Mouse (Mus musculus): Measurements from ENCODE around the gene Macf1.

Macf1 gene

GRCm38 (mm10) chr4:123621732-123622131, 62.4 kb downstream of the Macf1 start:
- Histone ChIP-seq H3K4me3 (replicated peaks; ENCODE audit: low read length) (no peak overlapping the region), H3K27me3 (ENCODE audit: insufficient read depth, low read length) (no peaks in the 10 kb centered on the region), H3K9me3 (ENCODE audit: low read length) (peaks cover 6% of the 10 kb centered on the region; the same call in 1 of the 2 replicates), H3K36me3 (ENCODE audit: insufficient read depth, low read length) (peaks cover 6% of the 10 kb centered on the region; the same call in 1 of the 2 replicates), H3K4me1 (replicated peaks; ENCODE audit: low read depth, low read length) (peaks cover 95% of the 10 kb centered on the region)
- no peak for TF ChIP-seq CTCF (conservative IDR thresholded peaks at IDR 0.05; ENCODE audit: low read length)
- TF ChIP-seq POU5F1 (IDR thresholded peaks at IDR 0.05; ENCODE audit: borderline replicate concordance, low read length): no peak
- no peak for TF ChIP-seq NANOG (IDR thresholded peaks at IDR 0.05; ENCODE audit: borderline replicate concordance, low read length)

- H3K27me3 ChIP-seq (ENCODE audit: insufficient read depth, low read length): no peaks in the 10 kb centered on the region
- H3K9me3 ChIP-seq (ENCODE audit: low read length): peaks cover 6% of the 10 kb centered on the region; the same call in 1 of the 2 replicates
- peaks cover 6% of the 10 kb centered on the region; the same call in 1 of the 2 replicates for H3K36me3 ChIP-seq (ENCODE audit: insufficient read depth, low read length)
- H3K4me3 ChIP-seq (replicated peaks; ENCODE audit: low read length): peak overlapping the region; percentile 33; the same call in 1 of the 2 replicates
- no peak for TF ChIP-seq POU5F1 (IDR thresholded peaks at IDR 0.05; ENCODE audit: borderline replicate concordance, low read length)
- TF ChIP-seq NANOG (IDR thresholded peaks at IDR 0.05; ENCODE audit: borderline replicate concordance, low read length): no peak
- TF ChIP-seq CTCF (conservative IDR thresholded peaks at IDR 0.05; ENCODE audit: low read length): no peak
- H3K4me1 ChIP-seq (replicated peaks; ENCODE audit: low read depth, low read length): peaks cover 99% of the 10 kb centered on the region
These were observed 66.3 kb downstream of the Macf1 start for GRCm38 (mm10) chr4:123617727-123618389.

GRCm38 (mm10) chr4:123616971-123617370, 67.2 kb downstream of the Macf1 start:
- Histone ChIP-seq H3K36me3 (ENCODE audit: insufficient read depth, low read length) (peaks cover 6% of the 10 kb centered on the region; the same call in 1 of the 2 replicates), H3K27me3 (ENCODE audit: insufficient read depth, low read length) (no peaks in the 10 kb centered on the region), H3K4me3 (replicated peaks; ENCODE audit: low read length) (0 out of 2 replicates have a peak overlapping the region, but pooled peaks have one; percentile 33), H3K9me3 (ENCODE audit: low read length) (peaks cover 6% of the 10 kb centered on the region; the same call in 1 of the 2 replicates), H3K4me1 (replicated peaks; ENCODE audit: low read depth, low read length) (peaks cover 98% of the 10 kb centered on the region)
- TF ChIP-seq NANOG (IDR thresholded peaks at IDR 0.05; ENCODE audit: borderline replicate concordance, low read length): no peak
- TF ChIP-seq POU5F1 (IDR thresholded peaks at IDR 0.05; ENCODE audit: borderline replicate concordance, low read length): no peak
- no peak for TF ChIP-seq CTCF (conservative IDR thresholded peaks at IDR 0.05; ENCODE audit: low read length)

GRCm38 (mm10) chr4:123616501-123616900, 67.7 kb downstream of the Macf1 start:
- TF ChIP-seq CTCF (conservative IDR thresholded peaks at IDR 0.05; ENCODE audit: low read length) (no peak), NANOG (IDR thresholded peaks at IDR 0.05; ENCODE audit: borderline replicate concordance, low read length) (no peak), POU5F1 (IDR thresholded peaks at IDR 0.05; ENCODE audit: borderline replicate concordance, low read length) (no peak)
- Histone ChIP-seq H3K9me3 (ENCODE audit: low read length) (peaks cover 6% of the 10 kb centered on the region; the same call in 1 of the 2 replicates), H3K4me1 (replicated peaks; ENCODE audit: low read depth, low read length) (peaks cover 98% of the 10 kb centered on the region), H3K36me3 (ENCODE audit: insufficient read depth, low read length) (peaks cover 6% of the 10 kb centered on the region; the same call in 1 of the 2 replicates), H3K4me3 (replicated peaks; ENCODE audit: low read length) (no peak overlapping the region), H3K27me3 (ENCODE audit: insufficient read depth, low read length) (no peaks in the 10 kb centered on the region)

- H3K4me1 ChIP-seq (replicated peaks; ENCODE audit: low read depth, low read length): peaks cover 98% of the 10 kb centered on the region
- H3K36me3 ChIP-seq (ENCODE audit: insufficient read depth, low read length): peaks cover 4% of the 10 kb centered on the region; the same call in 1 of the 2 replicates
- H3K27me3 ChIP-seq (ENCODE audit: insufficient read depth, low read length): no peaks in the 10 kb centered on the region
- H3K9me3 ChIP-seq (ENCODE audit: low read length): no peaks in the 10 kb centered on the region
- TF ChIP-seq NANOG (IDR thresholded peaks at IDR 0.05; ENCODE audit: borderline replicate concordance, low read length) (no peak), CTCF (conservative IDR thresholded peaks at IDR 0.05; ENCODE audit: low read length) (no peak), POU5F1 (IDR thresholded peaks at IDR 0.05; ENCODE audit: borderline replicate concordance, low read length) (no peak)
- peak overlapping the region; percentile 54 for H3K4me3 ChIP-seq (replicated peaks; ENCODE audit: low read length)
These were observed 70.7 kb downstream of the Macf1 start for GRCm38 (mm10) chr4:123613309-123613947.

- Histone ChIP-seq H3K4me1 (replicated peaks; ENCODE audit: low read depth, low read length) (peaks cover 96% of the 10 kb centered on the region), H3K27me3 (ENCODE audit: insufficient read depth, low read length) (no peaks in the 10 kb centered on the region), H3K4me3 (replicated peaks; ENCODE audit: low read length) (no peak overlapping the region), H3K36me3 (ENCODE audit: insufficient read depth, low read length) (peaks cover 16% of the 10 kb centered on the region), H3K9me3 (ENCODE audit: low read length) (no peaks in the 10 kb centered on the region)
- TF ChIP-seq POU5F1 (IDR thresholded peaks at IDR 0.05; ENCODE audit: borderline replicate concordance, low read length) (no peak), NANOG (IDR thresholded peaks at IDR 0.05; ENCODE audit: borderline replicate concordance, low read length) (no peak), CTCF (conservative IDR thresholded peaks at IDR 0.05; ENCODE audit: low read length) (no peak)
These were observed 72.2 kb downstream of the Macf1 start for GRCm38 (mm10) chr4:123611940-123612339.

- H3K4me1 ChIP-seq (replicated peaks; ENCODE audit: low read depth, low read length): peaks cover 89% of the 10 kb centered on the region
- TF ChIP-seq POU5F1 (IDR thresholded peaks at IDR 0.05; ENCODE audit: borderline replicate concordance, low read length): no peak
- TF ChIP-seq CTCF (conservative IDR thresholded peaks at IDR 0.05; ENCODE audit: low read length): no peak
- no peak for TF ChIP-seq NANOG (IDR thresholded peaks at IDR 0.05; ENCODE audit: borderline replicate concordance, low read length)
- no peaks in the 10 kb centered on the region for H3K9me3 ChIP-seq (ENCODE audit: low read length)
- peaks cover 17% of the 10 kb centered on the region for H3K36me3 ChIP-seq (ENCODE audit: insufficient read depth, low read length)
- H3K4me3 ChIP-seq (replicated peaks; ENCODE audit: low read length): no peak overlapping the region
- H3K27me3 ChIP-seq (ENCODE audit: insufficient read depth, low read length): no peaks in the 10 kb centered on the region
These were observed 72.9 kb downstream of the Macf1 start for GRCm38 (mm10) chr4:123611241-123611640.

GRCm38 (mm10) chr4:123607174-123607573, 77.0 kb downstream of the Macf1 start:
- TF ChIP-seq NANOG (IDR thresholded peaks at IDR 0.05; ENCODE audit: borderline replicate concordance, low read length) (no peak), CTCF (conservative IDR thresholded peaks at IDR 0.05; ENCODE audit: low read length) (peak; percentile 46)
- peaks cover 83% of the 10 kb centered on the region for H3K4me1 ChIP-seq (replicated peaks; ENCODE audit: low read depth, low read length)
- H3K27me3 ChIP-seq (ENCODE audit: insufficient read depth, low read length): no peaks in the 10 kb centered on the region
- no peak overlapping the region for H3K4me3 ChIP-seq (replicated peaks; ENCODE audit: low read length)
- peaks cover 34% of the 10 kb centered on the region for H3K36me3 ChIP-seq (ENCODE audit: insufficient read depth, low read length)
- no peaks in the 10 kb centered on the region for H3K9me3 ChIP-seq (ENCODE audit: low read length)

Data from E14TG2a.4 (cell line).